Mouse (Mus musculus) heart, embryonic 14.5 days (tissue): ENCODE results near the gene C1ql1. TPM values are rescaled to one million over a fixed set of nuclear protein-coding genes. Genes with fewer than 3 reads are reported as not detected.

Experiments
- ATAC-seq: fragments of 200-750 bp; cut with Nextera tagmentation; 2 replicates; pipeline ENCODE4 v1.8.0; 2017; ENCODE audit warnings: low read depth, moderate TSS enrichment; ENCODE audit not compliant: insufficient number of reproducible peaks, insufficient read depth, low FRiP score
- H3K27ac ChIP-seq, 2 experiments: fragments of 200-500 bp in 1 of 2; fragments of 300-500 bp in 1 of 2; sonication (generic) in 1 of 2; replicated peaks in 1 of 2; 2 replicates each; pipeline ENCODE4 v1.5.1; 2012 to 2014; ENCODE audit warnings: low read depth in 2 of 2, low read length in 2 of 2, control low read depth in 1 of 2, mild to moderate bottlenecking in 1 of 2, mixed read lengths in 1 of 2; ENCODE audit not compliant: control insufficient read depth in 1 of 2, insufficient read depth in 1 of 2
- H3K27me3 ChIP-seq: fragments of 300-500 bp; sonication (generic); 2 replicates; pipeline ENCODE4 v1.6.1; 2014; ENCODE audit warnings: mild to moderate bottlenecking, low read length, control low read depth; ENCODE audit not compliant: control insufficient read depth, insufficient read depth
- H3K36me3 ChIP-seq: fragments of 300-500 bp; sonication (generic); 2 replicates; pipeline ENCODE4 v1.6.1; 2014; ENCODE audit warnings: mild to moderate bottlenecking, control low read depth, low read length, mixed read lengths; ENCODE audit not compliant: control insufficient read depth, insufficient read depth
- H3K4me1 ChIP-seq, 2 experiments: fragments of 200-500 bp in 1 of 2; fragments of 300-500 bp in 1 of 2; sonication (generic) in 1 of 2; 2 replicates each; pipeline ENCODE4 v1.6.1; 2012 to 2014; ENCODE audit warnings: low read length in 2 of 2, control low read depth in 1 of 2, mixed read lengths in 1 of 2; ENCODE audit not compliant: control insufficient read depth in 2 of 2, insufficient read depth in 2 of 2
- H3K4me2 ChIP-seq: fragments of 300-500 bp; sonication (generic); 2 replicates; pipeline ENCODE4 v1.6.1; 2014; ENCODE audit warnings: mild to moderate bottlenecking, low read length
- H3K4me3 ChIP-seq, 2 experiments: fragments of 200-500 bp in 1 of 2; fragments of 300-500 bp in 1 of 2; sonication (generic) in 1 of 2; 2 replicates each; pipeline ENCODE4 v1.5.1; 2012 to 2014; ENCODE audit warnings: low read length in 2 of 2, mild to moderate bottlenecking in 2 of 2, control low read depth in 1 of 2, low read depth in 1 of 2, moderate library complexity in 1 of 2; ENCODE audit not compliant: control insufficient read depth in 1 of 2, insufficient read depth in 1 of 2
- H3K9ac ChIP-seq: fragments of 300-500 bp; sonication (generic); 2 replicates; pipeline ENCODE4 v1.6.1; 2014; ENCODE audit warnings: mild to moderate bottlenecking, low read length
- H3K9me3 ChIP-seq: fragments of 300-500 bp; sonication (generic); 2 replicates; pipeline ENCODE4 v1.6.1; 2016; ENCODE audit warnings: low read length, control low read depth; ENCODE audit not compliant: control insufficient read depth
- WGBS: fragments of 180-500 bp; shearing (Covaris S2); extraction: QIAGEN DNeasy Blood & Tissue Kit; methylation state at CpG from one replicate; pipeline ENCODE4 v1.1.7; 2014; 5-methylcytosine and 5-hydroxymethylcytosine counted together
- polyA plus RNA-seq: library from polyadenylated mRNA; unstranded; fragments of >200 nt; fragmentation: Nextera tagmentation; extraction: Ambion mirVana; gene quantifications from 2 replicates; pipeline ENCODE4 v1.2.1, GENCODE M21; 2014

Gene C1ql1
- polyA plus RNA-seq, 1 experiment from 2014 or later = 1.5 TPM

GRCm38 (mm10) chr11:102898408-102898807, 48.1 kb downstream of the C1ql1 start:
- no peak overlapping the region for H3K4me2 ChIP-seq

DNA sequence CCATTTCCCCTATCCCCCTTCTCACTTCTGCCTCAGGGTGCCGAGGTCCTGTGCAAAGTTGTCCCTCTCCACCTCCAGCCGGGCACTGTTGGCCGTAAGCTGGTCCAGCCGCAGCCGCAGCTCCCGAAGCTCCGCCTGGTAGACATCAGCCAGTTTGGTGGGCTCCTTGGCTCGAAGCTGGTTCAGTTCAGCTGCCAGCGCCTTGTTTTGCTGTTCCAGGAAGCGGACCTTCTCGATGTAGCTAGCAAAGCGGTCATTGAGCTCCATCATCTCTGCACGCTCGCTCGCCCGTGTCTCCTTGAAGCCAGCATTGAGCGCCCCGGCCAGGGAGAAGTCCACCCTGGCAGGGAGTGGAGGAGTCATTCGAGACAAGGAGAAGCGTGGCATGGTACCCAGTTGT, 49.8 kb downstream of the C1ql1 start:
- H3K4me1 ChIP-seq = peaks cover 6% of the 10 kb centered on the region in 2 experiments; a peak in 3 of 4 replicates
- H3K4me3 ChIP-seq = no peak overlapping the region
- H3K27ac ChIP-seq = no peak overlapping the region
- H3K9ac ChIP-seq = no peak overlapping the region
- no peaks in the 10 kb centered on the region for H3K36me3 ChIP-seq
- ATAC-seq = no peak
- no peak overlapping the region for H3K4me2 ChIP-seq
- 72% methylated on average over 20 of the region's 20 CpGs for WGBS
- H3K27me3 ChIP-seq = peaks cover 44% of the 10 kb centered on the region
- H3K9me3 ChIP-seq = no peaks in the 10 kb centered on the region

More at GRCm38 (mm10) chr11:102898408-102898807, 48.1 kb downstream of the C1ql1 start:
- Histone ChIP-seq H3K27me3 (peaks cover 38% of the 10 kb centered on the region), H3K36me3 (no peaks in the 10 kb centered on the region), H3K4me1 (peaks cover under 1 to 1% of the 10 kb centered on the region in 2 experiments; a peak in 3 of 4 replicates), H3K9me3 (no peaks in the 10 kb centered on the region), H3K27ac (no peak overlapping the region), H3K9ac (0 out of 2 replicates have a peak overlapping the region, but pooled peaks have one; percentile 11), H3K4me3 (no peak overlapping the region)
- WGBS = 80% methylated on average over 9 of the region's 9 CpGs
- no peak for ATAC-seq

DNA sequence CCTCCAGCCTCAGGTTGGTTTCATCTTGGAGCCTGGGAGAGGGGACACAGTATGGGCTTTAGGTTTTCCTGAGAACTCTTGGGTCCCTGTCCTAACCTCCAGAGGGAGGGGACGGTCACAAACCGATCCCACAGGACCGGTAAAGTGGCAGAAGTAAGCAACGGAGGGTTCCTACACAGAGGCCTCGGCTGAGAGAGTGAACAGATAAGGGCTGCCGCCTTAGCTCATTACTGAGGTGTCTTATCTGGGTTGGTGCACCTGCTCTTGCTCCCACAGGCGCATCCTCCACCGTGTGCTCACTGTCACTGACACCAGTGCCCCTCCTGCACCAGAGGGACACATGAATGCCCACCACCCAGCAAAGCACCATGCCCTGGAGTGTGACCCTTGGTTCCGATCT, 50.7 kb downstream of the C1ql1 start:
- Histone ChIP-seq H3K27me3 (peaks cover 44% of the 10 kb centered on the region), H3K4me1 (peaks cover 6% of the 10 kb centered on the region in 2 experiments; a peak in 3 of 4 replicates), H3K9ac (no peak overlapping the region), H3K9me3 (no peaks in the 10 kb centered on the region), H3K36me3 (no peaks in the 10 kb centered on the region), H3K27ac (no peak overlapping the region), H3K4me3 (no peak overlapping the region), H3K4me2 (no peak overlapping the region)
- 54% methylated on average over 9 of the region's 9 CpGs for WGBS
- ATAC-seq = no peak

DNA sequence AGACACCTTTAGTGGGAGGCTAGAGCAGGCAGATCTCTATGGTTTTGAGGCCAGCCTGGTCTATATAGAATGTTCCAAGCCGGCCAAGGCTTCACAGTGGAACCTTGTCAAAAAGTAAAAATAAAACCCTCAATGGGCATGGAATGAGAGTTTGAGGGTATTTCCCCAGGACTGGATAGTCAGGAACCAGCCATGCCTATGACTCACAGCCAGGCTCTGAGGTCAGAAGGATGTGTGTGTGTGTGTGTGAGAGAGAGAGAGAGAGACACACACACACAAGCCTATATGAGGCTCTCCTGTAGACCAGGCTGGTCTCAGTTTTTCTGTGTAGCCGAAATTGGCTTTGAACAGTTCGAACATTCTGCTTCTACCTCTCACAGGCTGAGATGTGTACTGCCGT, 51.8 kb downstream of the C1ql1 start:
- ATAC-seq = no peak
- no peak overlapping the region for H3K4me3 ChIP-seq
- H3K9ac ChIP-seq = no peak overlapping the region
- no peaks in the 10 kb centered on the region for H3K9me3 ChIP-seq
- peaks cover 6% of the 10 kb centered on the region in 2 experiments; a peak in 3 of 4 replicates for H3K4me1 ChIP-seq
- 87% methylated on average over 4 of the region's 4 CpGs for WGBS
- H3K27ac ChIP-seq = no peak overlapping the region
- H3K27me3 ChIP-seq = peaks cover 44% of the 10 kb centered on the region
- H3K4me2 ChIP-seq = no peak overlapping the region
- H3K36me3 ChIP-seq = no peaks in the 10 kb centered on the region

DNA sequence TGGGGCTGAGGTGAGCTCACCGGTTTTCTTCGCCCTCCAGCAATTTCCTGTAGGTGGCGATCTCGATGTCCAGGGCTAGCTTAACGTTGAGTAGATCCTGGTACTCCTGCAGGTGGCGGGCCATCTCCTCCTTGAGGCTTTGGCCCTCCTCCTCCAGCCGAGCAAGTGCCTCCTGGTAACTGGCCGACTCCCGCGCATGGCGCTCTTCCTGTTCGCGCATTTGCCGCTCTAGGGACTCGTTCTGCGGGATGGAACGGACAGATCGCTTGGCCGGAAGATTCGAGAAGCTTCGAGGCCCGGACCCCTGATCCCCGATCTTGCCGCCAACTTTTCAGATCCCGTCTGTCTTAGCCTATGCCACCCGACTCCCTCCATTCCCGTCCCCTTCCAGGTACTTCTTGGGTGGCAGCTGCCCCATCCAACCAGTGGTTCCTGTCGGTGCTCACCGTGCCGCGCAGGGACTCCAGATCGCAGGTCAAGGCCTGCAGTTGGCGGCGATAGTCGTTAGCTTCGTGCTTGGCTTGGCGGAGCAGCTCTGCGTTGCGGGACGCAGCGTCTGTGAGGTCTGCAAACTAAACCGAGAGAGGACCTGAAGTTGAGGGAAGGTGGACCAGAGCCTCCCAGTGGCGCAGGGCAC, 53.4 kb downstream of the C1ql1 start:
- H3K27ac ChIP-seq = no peak overlapping the region
- peaks cover 36% of the 10 kb centered on the region for H3K27me3 ChIP-seq
- peak overlapping the region; percentile 62 for H3K9ac ChIP-seq
- WGBS = 3% methylated on average over 43 of the region's 43 CpGs
- H3K36me3 ChIP-seq = no peaks in the 10 kb centered on the region
- H3K9me3 ChIP-seq = no peaks in the 10 kb centered on the region
- H3K4me2 ChIP-seq = peak overlapping the region; percentile 74
- peaks cover 6% of the 10 kb centered on the region in 2 experiments; a peak in 3 of 4 replicates for H3K4me1 ChIP-seq
- ATAC-seq = no peak
- H3K4me3 ChIP-seq = peak overlapping the region; percentile 31 to 33

DNA sequence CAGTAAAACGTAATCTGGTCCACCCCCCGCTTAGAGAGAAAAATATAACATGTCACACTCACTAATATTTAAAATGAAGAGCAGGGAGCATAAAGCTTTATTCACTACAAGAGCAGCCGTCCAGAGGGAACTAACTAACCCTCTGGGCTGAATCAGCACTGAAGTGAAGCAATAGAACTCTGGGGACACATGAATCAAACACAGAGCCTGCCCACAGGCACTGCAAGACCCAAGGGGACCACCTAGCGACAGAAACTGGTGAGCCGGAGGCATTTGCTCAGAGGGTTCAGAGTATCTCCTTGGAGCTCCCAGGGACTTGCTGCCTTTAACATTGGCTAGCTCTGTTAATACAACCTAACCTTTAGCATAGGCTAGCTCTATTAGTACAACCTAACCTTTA, 56.4 kb downstream of the C1ql1 start:
- Histone ChIP-seq H3K27me3 (peaks cover 17% of the 10 kb centered on the region), H3K4me1 (peaks cover 9 to 11% of the 10 kb centered on the region in 2 experiments), H3K4me3 (no peak overlapping the region), H3K36me3 (no peaks in the 10 kb centered on the region), H3K27ac (no peak overlapping the region), H3K9me3 (no peaks in the 10 kb centered on the region), H3K4me2 (no peak overlapping the region), H3K9ac (no peak overlapping the region)
- WGBS = 69% methylated on average over 5 of the region's 5 CpGs
- no peak for ATAC-seq

Other genes with a start within 250 kb of the C1ql1 start
- 31.9 and 36.1 TPM in 2 replicates for gene Ccdc43, start 248.9 kb downstream of the C1ql1 start, polyA plus RNA-seq
- gene Adam11, start 185.2 kb downstream of the C1ql1 start, polyA plus RNA-seq = 5.9 and 7.3 TPM in 2 replicates
- 53.8 and 54.9 TPM in 2 replicates for gene Gjc1, start 127.0 kb downstream of the C1ql1 start, polyA plus RNA-seq
- 0.61 and 0.67 TPM in 2 replicates for gene Higd1b, start 110.8 kb downstream of the C1ql1 start, polyA plus RNA-seq
- gene Eftud2, start 65.7 kb downstream of the C1ql1 start, polyA plus RNA-seq = 100 and 103 TPM in 2 replicates
- gene Ccdc103, start 65.5 kb downstream of the C1ql1 start, polyA plus RNA-seq = 0.70 and 0.71 TPM in 2 replicates
- not detected in 2 replicates for gene Fam187a, start 61.5 kb downstream of the C1ql1 start, polyA plus RNA-seq
- 0.15 TPM in 1 of 2 replicates, not detected in the other for gene Gfap, start 45.8 kb downstream of the C1ql1 start, polyA plus RNA-seq
- 4.2 and 4.7 TPM in 2 replicates for gene Kif18b, start 21.6 kb downstream of the C1ql1 start, polyA plus RNA-seq
- 47.8 and 51.7 TPM in 2 replicates for gene Nmt1, start 81.5 kb upstream of the C1ql1 start, polyA plus RNA-seq
- gene Dcakd, start 81.6 kb upstream of the C1ql1 start, polyA plus RNA-seq = 93.8 and 99.4 TPM in 2 replicates
- 6.9 and 7.4 TPM in 2 replicates for gene Plcd3, start 155.0 kb upstream of the C1ql1 start, polyA plus RNA-seq
- 13.3 TPM in 2 replicates for gene Acbd4, start 155.0 kb upstream of the C1ql1 start, polyA plus RNA-seq
- gene Hexim1, start 169.5 kb upstream of the C1ql1 start, polyA plus RNA-seq = 3.4 and 3.7 TPM in 2 replicates
- 4.1 and 4.6 TPM in 2 replicates for gene Hexim2, start 185.7 kb upstream of the C1ql1 start, polyA plus RNA-seq
- 2.3 and 2.9 TPM in 2 replicates for gene Fmnl1, start 224.4 kb upstream of the C1ql1 start, polyA plus RNA-seq